Mouse (Mus musculus): Measurements from ENCODE around the gene Ccl19. TPM values are rescaled to one million over a fixed set of nuclear protein-coding genes. Genes with fewer than 3 reads are reported as not detected.
"Not testable (repeated sequence)": the region's sequence is repeated elsewhere in the genome, so short reads cannot be mapped to it uniquely, and the experiment has no call there.

The Ccl19 gene
- polyA plus RNA-seq (2017; shearing (Covaris generic)): not detected

DNA sequence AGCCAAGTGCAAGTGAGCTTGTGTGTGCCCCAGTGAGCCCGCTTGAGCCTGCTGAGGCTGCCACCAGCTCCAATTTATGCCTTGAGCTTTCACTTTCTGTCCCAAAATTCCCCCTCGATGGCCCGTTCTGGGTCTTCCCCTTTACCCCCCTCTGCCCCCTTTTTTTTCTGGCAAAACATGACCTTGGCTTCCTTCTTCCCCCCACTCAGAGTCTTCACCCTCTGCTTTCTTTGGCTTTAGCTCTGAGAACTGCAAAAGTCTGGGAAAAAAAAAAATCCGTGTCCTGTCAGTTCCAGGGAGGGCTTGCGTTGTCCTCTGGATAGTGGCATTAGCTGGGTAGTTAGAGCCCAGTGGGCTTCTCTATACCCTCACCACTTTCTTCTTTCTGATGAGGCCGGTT is at the start of gene Ccl19:
Gene Ccl19 (minus strand): TSS at position 101 of the 400 bp plus-strand sequence.
- not testable (repeated sequence) for ATAC-seq

DNA sequence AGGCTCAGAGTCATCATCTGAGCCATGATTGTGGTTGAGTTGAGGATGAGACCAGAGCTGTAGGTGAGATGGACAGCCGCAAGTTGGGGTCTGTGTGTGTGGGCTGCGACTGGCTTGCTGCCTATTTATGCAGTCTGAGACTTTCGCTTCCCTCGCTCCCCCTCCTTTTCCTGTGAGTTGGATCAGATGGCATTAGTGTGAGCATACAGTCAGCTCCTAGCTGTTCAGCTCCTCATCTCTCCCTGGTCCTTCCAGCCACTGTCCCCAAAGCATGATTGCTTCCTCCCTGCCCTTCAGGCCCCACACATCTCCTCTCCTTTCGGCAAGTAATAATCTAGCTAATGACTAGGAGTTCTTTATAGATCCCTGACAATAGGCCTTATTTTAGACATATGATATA is 17.5 kb upstream of the Ccl19 start, which contains the start of gene Ccl21a:
Gene Ccl21a (minus strand): TSS at position 101 of the 400 bp plus-strand sequence.
- not testable (repeated sequence) for ATAC-seq

DNA sequence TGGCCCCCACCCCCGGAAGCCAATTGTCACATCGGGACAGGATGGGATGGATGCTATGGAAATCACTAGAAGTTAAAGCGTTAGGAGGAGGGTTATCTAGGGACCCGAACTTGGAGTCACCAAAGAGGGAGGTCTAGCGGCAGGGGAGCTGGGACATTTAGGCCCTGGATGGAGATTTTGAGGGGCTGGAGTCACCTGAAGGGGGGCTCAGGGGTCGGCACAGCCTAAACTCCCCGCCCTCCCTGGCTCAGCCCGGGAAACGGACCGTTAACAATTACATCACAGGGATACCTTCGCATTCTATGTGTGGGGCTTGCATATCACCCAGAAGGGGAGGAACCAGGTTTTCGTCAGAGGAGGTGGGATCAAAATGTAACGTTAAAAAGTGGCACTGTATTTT is 21.1 kb downstream of the Ccl19 start, which contains the start of gene 4930578G10Rik:
Gene 4930578G10Rik (plus strand): TSS at position 301 of the 400 bp plus-strand sequence.
- not testable (repeated sequence) for ATAC-seq

Other genes with a start within 250 kb of the Ccl19 start
- not detected for gene Fam205a2, start 228.4 kb downstream of the Ccl19 start, polyA plus RNA-seq (2017; shearing (Covaris generic))
- not detected for gene Gm10591, start 144.4 kb downstream of the Ccl19 start, polyA plus RNA-seq (2017; shearing (Covaris generic))
- not detected for gene Gm2564, start 126.9 kb downstream of the Ccl19 start, polyA plus RNA-seq (2017; shearing (Covaris generic))
- gene Ccl27b, start 101.3 kb downstream of the Ccl19 start, polyA plus RNA-seq (2017; shearing (Covaris generic)): not detected
- not detected for gene Il11ra2, start 94.7 kb downstream of the Ccl19 start, polyA plus RNA-seq (2017; shearing (Covaris generic))
- gene 4930578G10Rik, start 21.0 kb downstream of the Ccl19 start, polyA plus RNA-seq (2017; shearing (Covaris generic)): not detected
- gene Ccl21a, start 17.4 kb upstream of the Ccl19 start, polyA plus RNA-seq (2017; shearing (Covaris generic)): not detected
- gene Fam205a1, start 97.3 kb upstream of the Ccl19 start, polyA plus RNA-seq (2017; shearing (Covaris generic)): not detected
- not detected for gene Gm12394, start 100.2 kb upstream of the Ccl19 start, polyA plus RNA-seq (2017; shearing (Covaris generic))
- gene Fam205c, start 117.7 kb upstream of the Ccl19 start, polyA plus RNA-seq (2017; shearing (Covaris generic)): not detected
- gene Phf24, start 160.1 kb upstream of the Ccl19 start, polyA plus RNA-seq (2017; shearing (Covaris generic)): under 1 TPM in 1 of 2 experiments, not detected in 1; 0.14 TPM
- gene Dnajb5, start 193.2 kb upstream of the Ccl19 start, polyA plus RNA-seq (2017; shearing (Covaris generic)): 1 to 10 TPM; 6.0 to 7.2 TPM
- gene 1700022I11Rik, start 213.0 kb upstream of the Ccl19 start, polyA plus RNA-seq (2017; shearing (Covaris generic)): under 1 TPM in 1 of 2 experiments, not detected in 1; 0.25 TPM
- gene Vcp, start 243.9 kb upstream of the Ccl19 start, polyA plus RNA-seq (2017; shearing (Covaris generic)): 100 to 1,000 TPM; 146 TPM

All from activated CD4-positive, CD25-positive, alpha-beta regulatory T cell, adult 4 months (primary cell).